Mouse (Mus musculus): ENCODE data around the gene Filip1l.
A peak's percentile ranks its signal among the peaks of the same experiment; 100 is the strongest.

The Filip1l gene

DNA sequence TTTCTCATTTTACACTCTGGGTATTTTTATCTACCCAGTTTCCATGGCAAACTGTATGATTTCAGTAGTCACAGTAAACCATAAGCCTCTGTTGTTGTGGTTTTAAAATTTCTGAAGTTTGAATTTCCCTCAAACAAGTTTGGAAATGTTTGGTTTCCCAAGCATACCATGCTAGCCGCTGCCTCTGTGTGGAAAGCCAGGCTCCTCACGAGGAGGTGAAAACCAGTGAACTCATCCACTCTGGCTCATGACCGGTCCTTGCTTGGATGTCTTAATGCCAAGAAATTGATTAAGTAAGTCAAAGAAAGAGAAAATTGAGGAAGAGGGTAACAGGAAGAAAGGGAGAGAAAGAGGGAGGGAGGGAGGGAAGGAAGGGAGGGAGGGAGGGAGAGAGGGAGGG is 205.4 kb downstream of the Filip1l start:
- no peak for DNase-seq (ENCODE audit: low read depth in 2 of 2, low spot score in 2 of 2)

DNA sequence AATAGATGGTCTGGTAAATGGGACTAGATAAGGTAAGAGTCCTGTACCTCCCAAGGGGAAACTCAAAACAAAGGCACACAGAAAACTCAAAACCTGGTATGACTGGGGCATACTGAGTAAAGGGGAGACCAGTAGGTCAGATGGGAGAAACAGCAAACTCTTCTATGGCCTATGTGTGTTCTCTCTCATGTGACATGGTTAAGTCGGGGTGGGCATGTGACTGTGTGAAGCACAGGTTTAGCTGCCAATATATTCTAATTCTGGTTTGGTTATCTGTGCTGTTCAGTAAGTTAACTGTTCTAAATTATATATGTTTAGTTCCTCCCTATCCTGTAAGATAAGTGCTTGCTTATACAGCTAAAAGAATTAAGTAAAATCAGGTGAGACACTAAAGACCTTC is 207.3 kb downstream of the Filip1l start:
- no peak for DNase-seq (ENCODE audit: low read depth in 2 of 2, low spot score in 2 of 2)

DNA sequence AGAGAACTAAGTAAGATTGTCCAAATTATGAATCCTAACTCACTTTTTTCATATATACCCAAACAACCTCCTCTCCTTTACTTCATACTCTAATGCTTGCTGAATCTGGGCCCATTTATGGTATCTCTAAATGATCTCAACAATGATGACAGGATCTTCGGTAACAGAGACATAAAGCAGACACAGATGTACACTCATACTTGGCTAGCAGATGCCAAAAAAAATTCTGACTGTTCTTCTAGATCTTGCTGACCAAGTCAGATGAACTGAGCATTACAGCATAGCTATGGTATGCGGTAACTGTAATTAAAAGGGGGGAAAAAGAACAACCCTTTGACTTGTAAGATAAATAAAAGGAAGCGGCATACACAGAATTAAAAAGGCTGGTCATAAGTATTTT is 210.6 kb downstream of the Filip1l start:
- DNase-seq (ENCODE audit: low read depth in 2 of 2, low spot score in 2 of 2) = no peak

DNA sequence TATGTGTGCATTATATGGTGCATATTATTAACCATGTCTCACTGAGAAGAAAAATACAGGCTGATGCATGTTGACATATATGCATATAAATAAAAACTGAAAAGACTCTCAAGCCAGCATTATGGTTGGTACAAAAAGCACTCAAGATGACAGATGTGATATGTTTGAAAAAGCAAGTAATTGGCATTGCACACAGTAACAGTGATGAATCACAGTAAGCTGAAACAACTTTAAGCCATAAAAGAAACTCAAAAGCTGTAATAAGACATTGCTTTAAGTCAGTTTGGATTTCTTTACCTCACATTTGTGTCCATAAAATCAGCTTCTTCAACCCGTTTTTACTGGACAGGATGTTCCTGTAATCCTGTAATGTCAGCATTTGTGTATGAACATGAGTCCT is 211.9 kb downstream of the Filip1l start:
- DNase-seq (ENCODE audit: low read depth in 2 of 2, low spot score in 2 of 2) = no peak

DNA sequence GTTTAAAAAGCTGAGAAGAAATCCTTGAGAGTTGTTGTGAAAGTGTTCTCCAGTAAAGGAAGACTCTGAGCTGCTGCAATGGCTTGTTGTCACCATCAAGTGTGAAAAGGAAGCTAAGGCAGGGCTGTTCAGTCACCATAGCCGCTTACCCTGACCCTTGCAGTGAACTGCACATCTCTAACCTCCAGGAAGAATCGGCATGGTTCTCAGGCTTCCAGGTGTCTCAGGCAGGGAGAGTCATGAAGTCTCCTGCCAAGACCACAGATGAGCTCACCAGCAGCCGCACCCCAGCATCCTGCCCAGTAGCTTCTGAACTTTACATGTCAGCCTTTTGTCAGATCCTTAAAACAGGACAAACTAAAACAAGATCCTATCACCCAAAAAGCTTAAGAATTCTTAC is 213.3 kb downstream of the Filip1l start:
- DNase-seq (ENCODE audit: low read depth in 2 of 2, low spot score in 2 of 2) = peak in 1 of 2 experiments; percentile 16

DNA sequence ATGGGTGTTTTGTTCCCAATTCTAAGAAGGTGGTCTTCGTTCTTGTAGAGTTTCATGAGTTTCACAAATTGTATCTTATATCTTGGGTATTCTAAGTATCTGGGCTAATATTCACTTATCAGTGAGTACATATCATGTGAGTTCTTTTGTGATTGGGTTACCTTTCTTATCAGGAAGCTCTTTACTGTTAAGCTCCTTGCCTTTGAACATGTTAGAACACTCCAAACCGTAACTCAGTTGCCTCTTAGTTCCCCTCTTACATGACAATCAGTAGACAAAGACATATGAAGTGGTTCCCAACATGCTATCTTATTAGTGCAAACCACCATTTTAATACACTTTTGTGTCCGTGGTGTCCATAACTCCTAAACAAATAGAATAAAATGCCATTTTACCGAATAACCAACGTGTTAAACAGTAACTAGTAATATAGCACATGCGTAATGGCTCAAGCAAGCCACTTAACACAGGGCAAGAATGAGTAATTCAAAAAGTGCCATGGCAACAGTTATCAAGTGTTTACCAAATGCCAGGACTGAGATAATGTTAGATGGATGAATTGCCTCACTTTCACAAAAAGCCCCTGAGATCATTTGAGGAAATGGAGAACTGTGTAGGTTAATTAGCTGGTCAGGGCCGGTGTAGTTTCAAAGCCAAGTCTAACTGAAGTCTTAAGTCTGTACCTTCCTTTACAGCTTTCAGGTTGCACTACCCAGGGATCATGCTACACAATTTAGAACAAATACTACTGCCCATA is 215.9 kb downstream of the Filip1l start:
- DNase-seq (ENCODE audit: low read depth in 2 of 2, low spot score in 2 of 2) = no peak

DNA sequence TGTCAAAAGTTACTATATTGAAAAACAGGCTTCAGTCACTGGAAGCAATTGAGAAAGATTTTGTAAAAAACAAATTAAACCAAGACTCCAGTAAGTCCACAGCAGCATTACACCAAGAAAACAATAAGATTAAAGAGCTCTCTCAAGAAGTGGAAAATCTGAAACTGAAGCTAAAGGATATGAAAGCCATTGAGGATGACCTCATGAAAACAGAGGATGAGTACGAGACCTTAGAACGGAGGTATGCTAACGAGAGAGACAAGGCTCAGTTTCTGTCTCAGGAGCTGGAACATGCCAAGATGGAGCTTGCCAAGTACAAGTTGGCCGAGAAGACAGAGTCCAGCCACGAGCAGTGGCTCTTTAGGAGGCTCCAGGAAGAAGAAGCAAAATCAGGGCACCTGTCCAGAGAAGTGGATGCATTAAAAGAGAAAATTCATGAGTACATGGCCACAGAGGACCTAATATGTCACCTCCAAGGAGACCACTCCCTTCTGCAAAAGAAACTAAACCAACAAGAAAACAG is 218.0 kb downstream of the Filip1l start:
- DNase-seq (ENCODE audit: low read depth in 2 of 2, low spot score in 2 of 2) = no peak

DNA sequence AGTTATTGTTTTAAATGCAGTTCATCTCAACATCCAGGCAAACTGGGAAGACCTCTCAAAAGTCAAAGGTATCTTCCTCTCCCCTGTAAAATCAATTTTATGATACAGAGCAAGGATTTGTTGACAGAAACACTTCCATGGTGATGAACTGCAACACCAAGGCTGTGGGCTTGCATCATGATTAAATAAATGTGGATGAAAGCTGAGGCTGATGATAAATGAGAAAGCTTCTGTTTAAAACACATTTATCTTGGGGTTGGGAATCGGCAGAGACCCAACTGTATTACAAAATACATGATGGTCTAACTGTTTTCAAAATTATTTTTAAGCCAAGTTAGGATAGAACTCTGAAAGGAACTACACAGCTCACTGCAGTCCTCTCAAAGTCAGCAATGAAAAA is 220.9 kb downstream of the Filip1l start:
- no peak for DNase-seq (ENCODE audit: low read depth in 2 of 2, low spot score in 2 of 2)

DNA sequence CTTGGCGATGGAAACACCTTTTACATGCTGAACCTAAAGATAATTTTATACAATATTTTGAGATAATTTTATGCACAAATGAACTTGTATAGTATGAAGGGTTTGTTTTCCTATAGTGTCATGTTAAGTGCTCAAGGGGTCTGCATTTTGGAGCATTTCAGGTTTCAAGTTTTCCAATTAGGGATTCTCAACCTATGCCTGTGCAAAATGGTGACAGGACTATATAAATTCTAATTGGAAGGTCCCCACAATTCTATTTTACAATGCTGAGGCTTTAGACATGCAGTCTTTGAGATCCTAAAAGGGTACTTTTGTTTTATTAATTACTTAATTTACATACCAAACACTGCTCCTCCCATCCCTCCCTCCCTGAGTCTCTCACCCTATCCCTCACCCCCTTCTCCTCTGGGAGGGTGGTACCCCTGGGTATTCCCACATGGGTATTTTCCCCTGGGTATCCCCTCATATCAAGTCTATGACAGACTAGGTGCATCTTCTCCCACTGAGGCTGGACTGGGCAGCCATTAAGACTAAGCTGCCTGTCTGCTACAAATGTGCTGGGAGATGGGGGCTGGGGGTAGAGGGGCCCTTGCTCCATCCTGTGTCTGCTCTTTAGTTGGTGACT is 223.0 kb downstream of the Filip1l start:
- no peak for DNase-seq (ENCODE audit: low read depth in 2 of 2, low spot score in 2 of 2)

DNA sequence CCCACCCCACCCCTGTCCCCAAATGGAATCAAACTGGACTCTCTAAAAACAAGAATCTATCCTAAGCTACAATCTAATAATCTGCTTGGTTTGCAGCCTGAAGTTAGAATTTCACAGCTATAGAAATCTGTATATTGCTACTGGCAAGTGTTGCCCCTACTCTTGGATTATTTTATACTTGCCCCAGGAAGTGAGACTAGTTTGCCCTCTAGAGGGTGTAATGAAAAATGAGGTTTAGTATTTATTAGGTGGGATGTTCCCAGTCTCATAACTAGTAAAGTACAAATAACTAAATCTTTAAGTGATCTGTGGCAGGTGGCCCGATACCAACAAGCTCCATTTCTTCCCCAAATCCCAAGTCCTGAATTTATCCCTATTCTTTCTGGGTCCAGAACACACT is 224.6 kb downstream of the Filip1l start:
- no peak for DNase-seq (ENCODE audit: low read depth in 2 of 2, low spot score in 2 of 2)

DNA sequence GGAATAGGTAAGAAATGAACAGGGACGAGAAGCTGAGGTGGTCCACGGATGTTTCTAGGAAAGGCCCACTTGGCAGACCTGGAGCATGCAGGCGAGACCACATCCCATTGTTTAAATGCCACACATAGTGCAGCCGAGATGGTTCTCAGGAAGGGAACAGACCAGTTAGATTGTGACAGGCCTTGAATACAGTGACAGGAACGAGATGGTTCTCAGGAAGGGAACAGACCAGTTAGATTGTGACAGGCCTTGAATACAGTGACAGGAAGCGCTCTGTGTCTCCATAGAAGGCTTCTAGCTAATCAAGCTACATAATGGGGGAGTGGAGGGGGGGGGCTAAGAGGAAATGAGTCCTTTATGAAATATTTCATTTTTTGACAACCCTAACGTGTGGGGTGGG is 227.1 kb downstream of the Filip1l start:
- DNase-seq (ENCODE audit: low read depth in 2 of 2, low spot score in 2 of 2) = no peak

DNA sequence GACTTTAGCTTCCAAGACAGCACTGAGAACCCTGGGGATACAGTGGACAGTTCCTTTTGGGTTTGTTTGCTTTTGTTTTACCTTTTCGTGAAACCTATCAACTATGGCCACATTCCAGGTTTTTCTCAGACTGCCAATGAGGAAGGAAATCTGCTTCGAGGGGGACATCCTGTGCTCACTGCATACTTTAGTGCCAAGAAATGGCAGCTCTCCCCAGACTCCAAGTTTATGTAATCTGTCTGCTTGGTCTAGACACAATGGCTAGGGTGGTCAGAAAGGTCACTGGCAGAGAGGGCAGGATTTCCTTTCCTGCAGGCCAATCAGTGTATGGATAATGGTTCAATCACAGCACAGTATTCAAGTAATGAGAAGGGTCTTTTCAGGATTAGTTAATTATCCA is 229.1 kb downstream of the Filip1l start:
- no peak for DNase-seq (ENCODE audit: low read depth in 2 of 2, low spot score in 2 of 2)

DNA sequence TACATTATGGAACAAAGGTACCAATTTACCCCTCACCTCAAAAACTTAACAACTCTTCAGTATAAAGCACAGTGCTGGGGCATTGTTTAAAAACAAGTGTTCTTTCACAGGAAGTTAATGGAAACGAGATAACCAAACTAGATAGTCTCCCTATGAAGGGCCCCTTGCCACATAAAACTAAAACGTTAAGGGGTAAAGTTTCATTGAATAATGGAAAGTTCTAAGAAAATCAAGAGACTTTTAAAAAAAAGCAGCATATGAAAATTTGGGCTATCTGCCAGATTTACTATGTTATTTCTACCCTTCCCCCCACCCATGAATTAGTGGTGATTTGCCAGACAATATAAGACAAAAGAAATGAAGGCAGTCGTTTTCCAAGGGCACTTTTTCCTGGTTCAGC is 232.3 kb downstream of the Filip1l start:
- DNase-seq (ENCODE audit: low read depth in 2 of 2, low spot score in 2 of 2) = no peak

DNA sequence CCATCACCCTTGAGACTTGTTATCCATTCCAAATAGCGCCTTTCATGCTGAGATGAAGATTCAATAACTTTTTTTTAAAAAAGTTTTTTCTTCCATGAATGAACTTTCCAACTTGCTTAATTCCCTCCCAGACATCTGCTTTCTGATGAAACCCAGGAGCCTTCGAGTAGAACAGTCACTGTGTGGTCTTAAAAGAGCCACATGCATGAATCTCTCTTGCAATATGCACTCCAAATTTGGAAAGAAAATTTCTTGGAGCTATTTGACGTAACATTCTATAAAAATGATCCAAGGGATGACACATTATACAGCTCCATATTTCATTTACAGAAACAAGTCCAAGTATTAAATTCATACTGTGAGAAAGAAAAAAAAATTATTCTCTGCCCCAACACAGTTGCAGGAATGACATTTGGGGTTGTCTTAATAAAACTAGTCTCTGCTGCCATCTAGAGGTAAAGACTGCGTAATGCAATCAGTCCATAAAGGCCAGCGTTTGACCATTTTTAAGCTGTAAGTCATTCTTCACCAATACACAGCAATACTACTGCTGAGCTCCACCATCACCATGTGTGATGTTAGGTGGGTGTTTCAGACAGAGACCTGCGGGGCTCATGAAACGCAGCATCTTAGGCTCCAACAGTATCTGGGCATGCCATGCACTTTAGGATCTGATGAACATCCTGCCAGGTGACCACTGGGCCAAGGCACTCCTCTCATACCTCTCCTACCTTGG is 240.7 kb downstream of the Filip1l start:
- DNase-seq (ENCODE audit: low read depth in 2 of 2, low spot score in 2 of 2) = peak; percentile 11 to 44

DNA sequence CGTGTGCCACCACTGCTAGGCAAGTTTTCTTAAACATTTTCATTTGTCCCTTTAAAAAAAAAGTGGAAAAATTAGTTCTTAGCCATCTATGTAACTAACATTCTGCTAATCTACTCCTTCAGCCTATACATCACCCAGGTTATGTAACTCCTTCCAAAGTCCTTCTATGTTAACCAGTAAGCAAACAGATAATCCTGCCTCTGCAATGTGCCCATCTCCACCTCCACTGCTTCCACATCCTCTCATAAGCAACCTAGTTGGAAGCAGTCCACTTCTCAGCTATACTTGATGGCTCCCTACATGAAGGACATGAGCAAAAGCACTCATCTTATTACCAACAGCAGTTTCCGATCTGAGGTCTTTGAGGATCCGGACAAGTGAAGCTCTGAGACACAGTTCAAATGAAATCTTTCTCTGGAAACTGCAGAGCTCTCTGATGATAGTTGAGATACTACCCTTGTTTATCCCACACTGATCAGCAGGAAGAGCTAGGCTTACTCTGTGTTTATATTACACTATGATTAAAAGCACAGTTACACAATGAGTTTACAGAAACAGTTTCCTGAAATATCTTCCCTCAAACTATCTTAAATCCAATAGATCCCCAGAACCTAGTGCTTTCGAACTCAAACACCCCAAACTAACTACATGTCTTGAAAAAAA is 244.5 kb downstream of the Filip1l start:
- DNase-seq (ENCODE audit: low read depth in 2 of 2, low spot score in 2 of 2) = no peak

DNA sequence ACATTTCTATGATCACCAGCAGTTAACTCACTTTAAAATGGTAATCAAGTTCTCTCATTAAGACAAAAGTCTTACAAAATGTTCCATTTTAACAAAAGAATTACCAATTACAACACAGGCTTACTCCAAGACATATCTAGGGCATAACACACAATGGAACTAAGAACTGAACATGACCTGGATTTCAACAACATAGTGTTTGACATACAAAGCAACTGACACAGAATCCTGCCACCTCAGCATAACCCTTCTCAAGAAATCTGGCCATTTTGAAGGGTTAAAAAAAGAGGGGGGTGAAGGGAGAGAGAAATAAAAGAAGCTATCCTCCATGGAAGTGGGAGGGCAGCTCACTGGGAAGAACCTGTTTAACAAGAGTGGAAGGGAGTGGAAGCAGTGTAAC is 248.1 kb downstream of the Filip1l start:
- DNase-seq (ENCODE audit: low read depth in 2 of 2, low spot score in 2 of 2) = no peak

DNA sequence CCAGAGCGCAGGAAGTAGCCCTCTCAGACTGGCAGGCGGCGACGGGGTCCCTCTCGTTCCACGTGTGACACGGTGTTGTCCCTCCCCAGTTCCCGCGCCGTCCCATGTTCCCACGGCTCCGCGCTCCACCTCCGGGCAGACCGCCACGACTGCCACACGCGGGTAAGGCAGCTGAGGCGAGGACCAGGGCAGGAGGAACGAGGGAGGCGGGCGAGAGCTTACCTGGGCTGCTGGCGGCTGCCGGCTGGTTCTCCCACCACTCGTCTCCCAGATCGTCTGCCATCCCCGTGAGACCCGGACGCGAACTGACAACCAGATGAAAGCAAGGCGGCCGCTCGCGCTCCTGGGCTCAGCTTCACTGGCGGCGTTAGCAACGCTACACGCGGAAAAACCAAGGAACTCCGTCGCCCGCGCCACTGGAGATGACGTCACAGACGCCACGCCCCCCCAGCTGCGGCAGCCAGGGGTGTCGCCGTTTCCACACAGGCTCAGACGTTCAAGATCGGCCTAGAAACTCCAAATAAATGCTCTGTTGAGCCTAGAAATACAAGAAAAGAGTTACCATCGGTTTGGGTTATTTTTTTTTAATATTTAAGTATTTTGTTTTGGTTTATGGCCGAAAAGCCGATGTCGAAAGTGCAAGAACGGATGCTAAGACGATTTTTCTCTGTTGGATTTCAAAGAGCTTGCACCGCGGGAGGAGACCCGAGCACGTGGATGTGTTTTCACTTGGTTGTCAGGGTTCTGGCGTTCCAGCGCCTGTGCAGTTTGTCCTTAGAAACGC is 253.7 kb downstream of the Filip1l start, which contains the start of gene Cmss1:
Gene Cmss1 (minus strand): TSS at position 421 of the 784 bp plus-strand sequence.
- peak; percentile 84 to 87 for DNase-seq (ENCODE audit: low read depth in 2 of 2, low spot score in 2 of 2)

DNA sequence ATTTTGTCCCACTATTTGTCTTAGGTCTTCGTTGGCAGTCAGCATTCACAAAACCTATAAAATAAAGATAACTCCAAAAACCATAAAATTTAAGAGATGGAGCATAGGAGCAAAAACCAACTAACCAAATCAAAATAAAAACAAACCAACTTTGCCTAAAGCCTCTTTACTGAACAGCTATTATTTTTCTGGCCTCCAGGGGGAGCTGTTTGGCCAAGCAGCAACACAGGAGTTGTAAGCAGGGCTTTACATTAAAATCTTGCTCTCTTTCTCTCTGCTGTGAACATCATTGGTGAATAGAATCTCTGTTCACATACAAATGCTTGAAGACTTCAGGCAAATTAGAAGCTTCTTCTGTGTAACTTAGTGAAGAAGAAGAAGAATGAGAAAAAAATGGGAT is 258.9 kb downstream of the Filip1l start:
- peak; percentile 17 to 51 for DNase-seq (ENCODE audit: low read depth in 2 of 2, low spot score in 2 of 2)

Measured in CD8-positive naive resting alpha-beta T cell, adult 2 months (primary cell).